Mouse (Mus musculus): Measurements from ENCODE around the gene Tubgcp6.

Tubgcp6 gene

DNA sequence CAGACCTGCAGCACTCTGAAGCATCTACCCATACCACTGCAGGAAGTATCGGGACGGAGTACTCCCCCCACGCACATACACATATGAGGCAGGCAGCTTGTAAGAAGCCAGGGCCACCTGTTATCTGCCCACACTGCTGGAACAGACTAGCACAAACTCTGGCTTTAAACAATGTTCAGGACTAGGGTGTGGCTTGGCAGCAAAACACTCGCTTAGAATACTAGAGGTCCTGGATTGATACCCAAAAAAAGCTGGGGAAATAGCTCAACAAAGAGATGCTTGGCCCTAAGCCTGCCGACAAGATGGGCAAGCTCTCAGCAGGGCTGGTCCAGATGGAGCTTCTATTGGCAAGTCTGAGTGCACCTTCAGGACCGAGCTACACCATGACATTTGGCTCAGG, 59.4 kb downstream of the Tubgcp6 start:
- DNase-seq (ENCODE audit: low spot score), result no peak

DNA sequence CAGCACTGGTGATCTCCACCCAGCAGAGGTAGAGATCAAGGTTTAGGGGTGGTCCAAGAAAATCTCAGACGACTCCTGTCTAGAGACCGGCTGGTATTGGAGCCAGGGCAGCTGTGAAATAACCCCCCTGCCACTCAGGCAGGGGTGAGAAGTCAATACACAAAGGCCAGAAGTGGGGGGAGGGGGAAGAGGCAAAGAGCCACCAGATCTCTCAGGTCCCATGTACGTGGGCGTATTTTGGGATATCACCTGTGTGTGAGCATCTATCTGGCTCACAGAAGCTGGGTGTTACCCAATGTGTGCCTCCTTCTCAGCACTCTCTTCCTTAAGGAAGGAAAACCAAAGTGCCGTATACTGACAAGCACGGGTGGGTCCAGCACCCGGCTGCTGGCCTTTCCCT, 59.9 kb downstream of the Tubgcp6 start:
- no peak for DNase-seq (ENCODE audit: low spot score)

DNA sequence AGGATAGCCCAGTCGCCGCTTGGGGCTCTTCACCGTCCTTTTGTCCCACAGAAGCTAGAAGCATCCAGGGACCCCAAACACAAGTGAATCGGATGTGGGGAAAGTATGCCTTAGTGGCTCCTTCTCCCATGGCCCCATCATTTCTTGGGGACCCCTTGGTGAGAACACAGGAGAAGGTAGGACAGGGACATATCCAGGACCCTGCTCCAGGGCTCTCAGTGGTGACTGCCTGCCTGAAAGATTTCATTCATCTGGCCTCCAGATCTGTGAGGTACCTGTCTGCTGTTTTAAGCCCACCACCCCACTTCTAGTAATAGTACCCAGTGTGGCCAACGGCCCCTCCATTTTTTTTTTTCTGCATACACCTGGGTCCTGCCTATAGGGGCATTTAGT, 60.4 kb downstream of the Tubgcp6 start:
- no peak for DNase-seq (ENCODE audit: low spot score)

DNA sequence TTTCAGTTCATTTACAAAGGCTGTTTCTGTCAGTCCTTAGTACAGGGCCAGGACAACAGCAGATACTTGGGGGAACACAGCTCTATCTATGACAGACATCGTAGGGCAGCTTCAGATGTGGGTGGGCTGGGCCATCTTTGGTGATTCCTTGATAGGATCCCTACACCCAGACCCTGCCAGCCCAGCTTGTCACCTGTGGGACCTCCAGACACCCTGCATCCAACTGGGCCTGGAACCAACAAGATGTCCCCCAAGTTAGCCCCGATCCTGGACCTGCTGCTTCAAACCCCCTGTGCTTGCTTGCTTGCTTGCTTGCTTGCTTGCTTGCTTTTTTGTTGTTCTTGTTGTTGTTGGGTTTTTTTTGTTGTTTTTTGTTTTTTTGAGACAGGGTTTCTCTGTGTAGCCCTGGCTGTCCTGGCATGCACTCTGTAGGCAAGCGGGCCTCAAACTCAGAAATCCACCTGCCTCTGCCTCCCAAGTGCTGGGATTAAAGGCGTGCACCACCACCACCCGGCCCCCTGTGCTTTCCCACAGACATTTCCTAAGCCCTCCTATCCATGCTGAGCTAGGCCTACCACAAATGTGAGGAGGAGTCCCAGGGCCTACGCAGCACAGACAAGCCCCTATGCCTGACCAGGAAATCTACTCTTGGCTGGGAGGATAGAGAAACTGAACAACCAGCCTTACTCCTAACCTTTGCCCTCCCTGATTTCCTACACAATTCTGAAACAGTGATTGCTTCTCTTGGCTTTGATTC, 61.0 kb downstream of the Tubgcp6 start:
- no peak for DNase-seq (ENCODE audit: low spot score)

DNA sequence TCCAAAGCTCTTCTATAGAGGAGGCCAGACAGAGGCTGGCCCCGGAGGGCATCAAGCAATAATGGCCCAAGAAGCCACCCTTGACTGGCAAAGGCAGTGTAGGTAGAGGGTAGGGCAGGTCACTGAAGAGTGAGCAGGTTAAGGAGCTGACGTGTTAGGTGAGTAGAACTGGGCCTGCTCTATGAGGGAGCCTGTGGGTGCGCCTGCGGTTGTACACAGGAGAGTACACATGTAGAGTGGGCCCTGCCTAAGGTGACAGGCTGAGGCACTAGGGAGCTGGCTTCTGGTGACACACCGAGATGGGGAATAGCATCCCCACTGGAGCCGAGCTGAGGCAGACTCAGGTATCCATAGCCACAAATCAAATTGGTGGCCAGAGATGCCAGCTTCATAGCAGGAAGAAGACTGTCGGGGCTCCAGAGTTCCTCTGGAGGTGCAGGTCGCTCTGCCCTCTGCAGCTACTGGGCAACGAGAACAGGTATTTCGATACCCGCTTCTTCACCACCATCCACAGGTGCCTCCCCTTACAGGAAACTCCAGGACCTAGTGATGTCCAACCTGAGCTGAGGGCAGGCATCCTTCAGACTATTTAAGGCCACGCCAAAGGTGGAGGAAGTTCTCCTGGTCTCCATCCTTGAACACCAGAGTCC, 62.0 kb downstream of the Tubgcp6 start:
- no peak for DNase-seq (ENCODE audit: low spot score)

GRCm38 (mm10) chr15:89060032-89060681, 62.8 kb downstream of the Tubgcp6 start:
- no peak for DNase-seq (ENCODE audit: low spot score)

DNA sequence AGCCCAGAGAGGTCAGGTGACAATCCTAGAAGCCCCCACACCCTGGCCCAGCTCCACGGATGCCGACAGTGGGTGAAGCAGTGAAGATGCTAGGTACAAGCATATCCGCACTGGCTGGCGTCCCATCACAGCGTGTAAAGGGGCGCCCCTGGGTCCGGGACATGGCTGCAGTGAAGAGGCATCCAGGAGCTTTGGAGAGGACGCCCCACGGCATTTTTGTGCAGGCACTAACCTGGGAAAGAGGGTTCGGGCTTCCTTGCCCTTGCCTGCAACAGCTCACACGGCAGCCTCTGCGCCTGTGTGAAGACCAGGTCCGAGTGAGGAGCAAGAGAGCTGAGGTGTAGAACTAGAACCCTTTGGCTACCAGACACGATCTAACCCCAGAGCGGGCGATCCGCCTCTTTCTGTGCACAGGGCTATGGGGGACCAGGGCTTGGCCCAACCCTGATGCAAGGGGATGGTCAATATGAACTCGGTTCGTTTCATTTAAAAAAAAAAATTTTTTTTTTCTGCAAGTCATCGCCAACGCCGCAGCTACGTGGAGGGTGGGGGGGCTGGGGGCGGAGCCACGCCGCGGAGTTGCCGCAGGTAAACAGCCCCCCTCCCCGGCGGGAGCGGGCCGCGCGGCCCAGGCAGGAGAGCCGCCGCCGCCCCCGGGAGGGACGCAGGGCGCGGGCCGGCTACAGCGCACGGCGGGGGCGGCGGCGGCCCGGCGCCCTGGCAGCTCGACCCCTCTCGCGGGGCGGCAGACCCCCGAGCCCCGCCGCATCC, 63.6 kb downstream of the Tubgcp6 start, which contains the start of gene Panx2:
Panx2 (plus strand) TSS at position 574 of the 771 bp plus-strand sequence.
- DNase-seq (ENCODE audit: low spot score), result no peak

- no peak for DNase-seq (ENCODE audit: low spot score)
Observed at GRCm38 (mm10) chr15:89058736-89059135, 64.2 kb downstream of the Tubgcp6 start.

DNA sequence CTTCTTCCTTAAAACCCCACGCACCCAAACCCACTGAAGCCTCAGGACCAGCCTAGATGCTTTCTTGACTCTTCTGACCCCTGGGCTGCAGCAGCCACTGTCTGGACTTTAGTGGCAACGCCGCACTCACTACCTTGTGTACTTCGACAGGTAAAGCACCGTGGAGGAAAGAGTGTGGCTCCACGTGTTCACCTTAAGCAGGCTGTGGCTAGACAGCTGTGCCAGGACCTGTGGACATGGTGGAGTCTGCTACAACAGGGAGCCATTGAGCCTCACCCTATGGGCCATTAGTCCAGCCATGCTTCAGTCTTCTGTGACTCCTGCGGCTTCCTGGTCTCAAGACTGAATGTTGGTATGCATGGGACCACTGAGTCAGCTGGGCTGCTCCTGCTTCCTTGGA, 68.2 kb downstream of the Tubgcp6 start:
- no peak for DNase-seq (ENCODE audit: low spot score)
